Mouse (Mus musculus) myocyte (in vitro differentiated cells): ENCODE measurements around the gene Gnaq. TPM values are rescaled to one million over a fixed set of nuclear protein-coding genes. Genes with fewer than 3 reads are reported as not detected.

Source experiments
- H3K27me3 ChIP-seq: one replicate; pipeline ENCODE4 v1.6.1; 2011; ENCODE audit not compliant: control insufficient read depth, insufficient read depth, insufficient read length
- H3K36me3 ChIP-seq: one replicate; pipeline ENCODE4 v1.6.1; 2011; ENCODE audit not compliant: control insufficient read depth, insufficient read depth
- H3K4me2 ChIP-seq: one replicate; pipeline ENCODE4 v1.6.1; 2011; ENCODE audit warnings: low read depth, control low read depth
- H3K4me3 ChIP-seq: one replicate; pipeline ENCODE4 v1.5.1; 2011; ENCODE audit warnings: mild to moderate bottlenecking, control low read depth, moderate library complexity
- H3K79me2 ChIP-seq: one replicate; pipeline ENCODE4 v1.6.1; 2011; ENCODE audit not compliant: control insufficient read depth, insufficient read depth
- H3ac ChIP-seq: one replicate; pipeline ENCODE4 v1.6.1; 2011; ENCODE audit not compliant: control insufficient read depth, insufficient read length
- CEBPB ChIP-seq: IDR thresholded peaks from 2 replicates; pipeline ENCODE4 v1.6.1; 2011; ENCODE audit warnings: mild to moderate bottlenecking, moderate library complexity; ENCODE audit not compliant: poor library complexity, insufficient read depth, severe bottlenecking
- E2F4 ChIP-seq: IDR thresholded peaks from one replicate; pipeline ENCODE4 v1.6.1; 2011; ENCODE audit warnings: mild to moderate bottlenecking, control low read depth, moderate library complexity; ENCODE audit not compliant: insufficient read depth
- MAX ChIP-seq: IDR thresholded peaks from one replicate; pipeline ENCODE4 v1.6.1; 2011; ENCODE audit warnings: low read depth, mild to moderate bottlenecking, control low read depth
- MYOD1 ChIP-seq, 3 experiments: IDR thresholded peaks; one replicate each; pipeline ENCODE4 v1.6.1; 2011; ENCODE audit warnings: control low read depth in 2 of 3, low read depth in 2 of 3, mild to moderate bottlenecking in 2 of 3, moderate library complexity in 1 of 3; ENCODE audit not compliant: insufficient read length in 2 of 3, control insufficient read depth in 1 of 3
- MYOG ChIP-seq, 3 experiments: IDR thresholded peaks; one replicate each; pipeline ENCODE4 v1.6.1; 2011; ENCODE audit warnings: control low read depth in 2 of 3, low read depth in 2 of 3, mild to moderate bottlenecking in 2 of 3; ENCODE audit not compliant: insufficient read length in 2 of 3, control insufficient read depth in 1 of 3, insufficient read depth in 1 of 3
- POLR2A ChIP-seq: IDR thresholded peaks from one replicate; pipeline ENCODE4 v1.6.1; 2011; ENCODE audit warnings: low read depth, mild to moderate bottlenecking, control low read depth, moderate library complexity; ENCODE audit not compliant: insufficient read length
- POLR2AphosphoS2 ChIP-seq: IDR thresholded peaks from one replicate; pipeline ENCODE4 v1.6.1; 2011; ENCODE audit warnings: low read depth, control low read depth; ENCODE audit not compliant: insufficient read length
- REST ChIP-seq: IDR thresholded peaks from one replicate; pipeline ENCODE4 v1.6.1; 2011; ENCODE audit warnings: mild to moderate bottlenecking, control low read depth, moderate library complexity; ENCODE audit not compliant: insufficient read depth, insufficient read length
- SRF ChIP-seq: IDR thresholded peaks from one replicate; pipeline ENCODE4 v1.6.1; 2011; ENCODE audit warnings: low read depth; ENCODE audit not compliant: control insufficient read depth, insufficient read length
- TCF12 ChIP-seq: IDR thresholded peaks from one replicate; pipeline ENCODE4 v1.6.1; 2011; ENCODE audit warnings: mild to moderate bottlenecking, control low read depth; ENCODE audit not compliant: poor library complexity, insufficient read depth, severe bottlenecking
- TCF3 ChIP-seq: IDR thresholded peaks from one replicate; pipeline ENCODE4 v1.6.1; 2011; ENCODE audit warnings: low read depth, control low read depth; ENCODE audit not compliant: insufficient read length
- USF1 ChIP-seq: IDR thresholded peaks from one replicate; pipeline ENCODE4 v1.6.1; 2011; ENCODE audit warnings: low read depth, mild to moderate bottlenecking, control low read depth, moderate library complexity
- polyA plus RNA-seq: library from polyadenylated mRNA; unstranded; fragments of >200 nt; fragmentation: generic; extraction: Trizol; gene quantifications from one replicate; pipeline ENCODE4 v1.2.1, GENCODE M21; 2012; ENCODE audit warnings: missing spikeins

The Gnaq gene
- polyA plus RNA-seq, 1 experiment = 8.3 TPM

DNA sequence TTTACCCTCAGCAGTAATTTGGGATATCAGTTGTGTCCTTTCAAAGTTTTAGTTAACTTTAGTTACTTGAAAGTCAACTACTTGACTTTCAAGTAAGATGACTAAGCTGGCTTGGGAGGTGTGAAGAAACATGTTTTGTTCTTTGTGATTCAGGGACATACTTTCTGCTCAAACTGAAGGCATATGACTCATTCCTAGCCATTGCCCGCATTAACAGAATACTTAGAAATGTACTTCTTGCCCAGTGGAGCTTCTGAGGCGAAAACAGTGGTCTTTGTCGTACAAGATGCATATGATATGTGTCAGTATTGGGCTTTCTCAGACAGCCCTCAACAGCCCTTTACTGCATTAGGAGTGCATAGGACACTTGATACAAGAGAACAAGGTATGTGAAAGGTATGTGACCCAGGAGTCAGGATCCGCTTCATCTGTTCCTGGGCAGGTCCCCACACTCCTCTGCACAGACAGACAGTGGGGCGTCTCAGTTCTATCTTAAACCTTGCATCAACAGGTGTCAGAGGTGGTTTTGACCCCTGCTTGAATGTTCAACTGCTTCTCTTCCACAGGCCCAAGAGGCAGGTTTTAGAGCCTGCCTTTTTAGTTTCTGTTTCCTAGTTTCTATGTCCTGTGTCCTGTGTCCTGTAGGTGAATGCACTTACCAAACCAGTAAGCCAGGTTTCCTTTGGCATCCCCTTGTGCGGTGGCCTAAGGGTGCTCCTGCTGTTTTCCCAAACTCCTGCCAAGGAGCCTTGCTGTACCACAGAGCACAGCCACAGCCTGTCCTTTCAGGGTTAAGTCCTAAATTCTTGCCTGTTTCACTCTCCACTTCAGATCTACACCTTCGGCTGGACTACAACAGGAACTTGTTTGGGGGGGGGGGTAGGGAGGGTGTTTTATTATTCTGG lies 72.4 kb downstream of the Gnaq start:
- TF ChIP-seq TCF3 = no peak
- no peak for TF ChIP-seq POLR2A
- no peak for TF ChIP-seq MYOG (IDR thresholded peaks at IDR 0.05; ENCODE audit: control insufficient read depth in 1 of 3, insufficient read depth in 1 of 3, insufficient read length in 2 of 3, low read depth in 2 of 3)
- TF ChIP-seq MAX = no peak
- peaks cover 32% of the 10 kb centered on the region for H3K79me2 ChIP-seq
- H3K4me3 ChIP-seq = no peak overlapping the region
- no peaks in the 10 kb centered on the region for H3K27me3 ChIP-seq
- H3K36me3 ChIP-seq = no peaks in the 10 kb centered on the region
- H3K4me2 ChIP-seq = no peak overlapping the region
- H3ac ChIP-seq = no peak overlapping the region

- no peak overlapping the region for H3K4me3 ChIP-seq
- TF ChIP-seq USF1 = no peak
- TF ChIP-seq POLR2A = no peak
- no peak for TF ChIP-seq TCF3
- no peak for TF ChIP-seq TCF12
- no peak for TF ChIP-seq POLR2AphosphoS2
- no peak for TF ChIP-seq E2F4
- TF ChIP-seq REST = no peak
- TF ChIP-seq SRF = no peak
- no peak for TF ChIP-seq CEBPB
- no peak for TF ChIP-seq MYOD1 (IDR thresholded peaks at IDR 0.05; ENCODE audit: control insufficient read depth in 1 of 3, insufficient read length in 2 of 3, low read depth in 2 of 3)
- no peak for TF ChIP-seq MAX
- TF ChIP-seq MYOG (IDR thresholded peaks at IDR 0.05; ENCODE audit: control insufficient read depth in 1 of 3, insufficient read depth in 1 of 3, insufficient read length in 2 of 3, low read depth in 2 of 3) = no peak
- H3K36me3 ChIP-seq = no peaks in the 10 kb centered on the region
- H3K27me3 ChIP-seq = no peaks in the 10 kb centered on the region
- peaks cover 44% of the 10 kb centered on the region for H3K79me2 ChIP-seq
- H3K4me2 ChIP-seq = no peak overlapping the region
- no peak overlapping the region for H3ac ChIP-seq
Observed at GRCm38 (mm10) chr19:16209616-16210015, 77.0 kb downstream of the Gnaq start.

DNA sequence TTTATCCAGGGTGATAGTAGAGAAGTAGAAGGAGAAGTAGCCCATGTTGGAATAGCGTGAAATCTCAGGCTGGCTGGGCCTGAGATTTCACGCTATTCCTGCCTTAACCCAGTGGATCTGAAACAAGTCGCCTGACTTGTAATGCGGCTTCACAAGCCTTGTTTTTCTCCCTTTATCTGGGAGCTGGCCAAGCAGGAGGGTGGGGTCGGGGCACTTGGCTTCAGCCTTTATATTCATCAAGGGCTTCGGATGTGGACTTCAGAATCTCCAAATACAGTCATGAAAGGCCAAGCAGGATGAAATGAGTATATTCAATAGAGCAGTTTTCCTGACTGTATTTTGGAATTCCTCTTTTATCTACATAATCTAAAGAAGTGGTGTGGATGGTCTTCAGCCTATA lies 82.3 kb downstream of the Gnaq start:
- Histone ChIP-seq H3ac (no peak overlapping the region), H3K4me2 (no peak overlapping the region), H3K4me3 (no peak overlapping the region), H3K36me3 (peaks cover 3% of the 10 kb centered on the region), H3K27me3 (no peaks in the 10 kb centered on the region), H3K79me2 (peaks cover 18% of the 10 kb centered on the region)
- TF ChIP-seq POLR2A (no peak), POLR2AphosphoS2 (no peak)

DNA sequence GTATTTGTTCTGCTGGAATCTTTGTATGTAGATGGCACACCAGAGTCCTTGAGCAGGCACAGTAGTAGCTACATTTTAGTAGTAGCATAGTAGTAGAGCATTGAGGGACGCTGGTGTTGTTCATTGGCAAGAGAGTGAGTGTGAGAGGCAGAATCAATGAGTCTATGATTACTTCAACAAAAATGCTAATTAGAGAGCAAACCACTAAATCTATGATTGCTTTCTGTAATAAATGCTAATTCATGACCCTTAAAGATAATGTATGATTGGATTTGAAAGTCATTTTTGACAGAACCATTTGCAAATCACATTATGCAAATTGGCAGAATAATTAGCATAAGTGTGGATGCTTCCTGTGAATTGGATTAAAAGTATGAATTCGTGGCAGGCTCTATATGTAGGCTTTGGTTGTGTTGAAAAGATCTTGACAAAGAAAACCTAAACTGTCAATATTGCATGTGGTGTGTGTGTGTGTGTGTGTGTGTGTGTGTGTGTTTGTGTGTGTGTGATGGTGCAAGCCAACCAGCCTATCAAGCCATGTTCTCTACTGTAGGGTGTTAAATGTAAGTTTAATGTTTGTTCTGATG lies 82.9 kb downstream of the Gnaq start:
- no peak for TF ChIP-seq CEBPB
- no peak for TF ChIP-seq REST
- Histone ChIP-seq H3K36me3 (peaks cover 4% of the 10 kb centered on the region), H3K27me3 (no peaks in the 10 kb centered on the region), H3K4me3 (no peak overlapping the region), H3ac (no peak overlapping the region), H3K79me2 (peaks cover 12% of the 10 kb centered on the region), H3K4me2 (no peak overlapping the region)

- Histone ChIP-seq H3K79me2 (peaks cover 5% of the 10 kb centered on the region), H3ac (no peak overlapping the region)
Observed at GRCm38 (mm10) chr19:16219978-16220377, 87.3 kb downstream of the Gnaq start.

More at GRCm38 (mm10) chr19:16219978-16220377, 87.3 kb downstream of the Gnaq start:
- Histone ChIP-seq H3K4me2 (no peak overlapping the region), H3K4me3 (no peak overlapping the region), H3K36me3 (peaks cover 4% of the 10 kb centered on the region), H3K27me3 (no peaks in the 10 kb centered on the region)
- TF ChIP-seq MYOD1 (IDR thresholded peaks at IDR 0.05; ENCODE audit: control insufficient read depth in 1 of 3, insufficient read length in 2 of 3, low read depth in 2 of 3) = no peak
- TF ChIP-seq MYOG (IDR thresholded peaks at IDR 0.05; ENCODE audit: control insufficient read depth in 1 of 3, insufficient read depth in 1 of 3, insufficient read length in 2 of 3, low read depth in 2 of 3) = no peak
- TF ChIP-seq POLR2A = no peak
- no peak for TF ChIP-seq POLR2AphosphoS2
- no peak for TF ChIP-seq TCF3
